Mouse (Mus musculus) megakaryocyte, embryonic 14.5 days (primary cell): ENCODE results near the gene Hist1h4j.

Experiments used
- FLI1 ChIP-seq: IDR thresholded peaks from 2 replicates; pipeline ENCODE4 v1.6.1; 2012; ENCODE audit warnings: low read length, inconsistent platforms, mixed read lengths
- GATA1 ChIP-seq: IDR thresholded peaks from 3 replicates; pipeline ENCODE4 v1.6.1; 2012; ENCODE audit warnings: mixed read lengths, low read length, inconsistent platforms, borderline replicate concordance

- TF ChIP-seq GATA1: no peak
- TF ChIP-seq FLI1: no peak
These were observed 45.2 kb downstream of the Hist1h4j start, which contains the start of gene Hist1h1b for GRCm38 (mm10) chr13:21779767-21780731.
